Mouse (Mus musculus) mouse trophoblast stem cell (cell line): ENCODE data around the gene Fut8.

Experiments
- in situ Hi-C, 2 experiments: fragments of 300-500 bp; cut with MseI, MboI; formaldehyde crosslinking; loops; 2 replicates in 1 of 2; 3 replicates in 1 of 2; pipeline ENCODE4 v1.15.1; 2025

Gene Fut8

GRCm38 (mm10) chr12:77237950-77238530 is at the start of gene Fut8:
Fut8 (plus strand) TSS chr12:77238125.
- in situ Hi-C loops, result loop anchor here in 1 of 2 experiments (10.0 kb wide), 1 partner anchor 193 kb away; no protein-coding TSS in a partner anchor

GRCm38 (mm10) chr12:77189161-77189560 is 48.8 kb upstream of the Fut8 start:
- in situ Hi-C loops, result no loop called here

- in situ Hi-C loops, result no loop called here
These were observed 47.9 kb upstream of the Fut8 start for GRCm38 (mm10) chr12:77189933-77190446.

GRCm38 (mm10) chr12:77191478-77192271 is 46.2 kb upstream of the Fut8 start:
- in situ Hi-C loops, result no loop called here

GRCm38 (mm10) chr12:77192714-77193113 is 45.2 kb upstream of the Fut8 start:
- in situ Hi-C loops, result no loop called here

- in situ Hi-C loops, result no loop called here
These were observed 44.7 kb upstream of the Fut8 start for GRCm38 (mm10) chr12:77193225-77193716.

- in situ Hi-C loops, result no loop called here
These were observed 42.9 kb upstream of the Fut8 start for GRCm38 (mm10) chr12:77195044-77195443.

- in situ Hi-C loops, result no loop called here
These were observed 41.3 kb upstream of the Fut8 start for GRCm38 (mm10) chr12:77196529-77197095.

- in situ Hi-C loops, result no loop called here
These were observed 40.8 kb upstream of the Fut8 start for GRCm38 (mm10) chr12:77197121-77197599.

- in situ Hi-C loops, result no loop called here
These were observed 39.7 kb upstream of the Fut8 start for GRCm38 (mm10) chr12:77198253-77198652.

- in situ Hi-C loops, result no loop called here
These were observed 36.3 kb upstream of the Fut8 start for GRCm38 (mm10) chr12:77201461-77202143.

GRCm38 (mm10) chr12:77203136-77203535 is 34.8 kb upstream of the Fut8 start:
- in situ Hi-C loops, result no loop called here

- in situ Hi-C loops, result no loop called here
These were observed 31.1 kb upstream of the Fut8 start for GRCm38 (mm10) chr12:77206852-77207251.

GRCm38 (mm10) chr12:77208056-77208455 is 29.9 kb upstream of the Fut8 start:
- in situ Hi-C loops, result no loop called here

GRCm38 (mm10) chr12:77208576-77209180 is 29.2 kb upstream of the Fut8 start:
- in situ Hi-C loops, result no loop called here

- in situ Hi-C loops, result no loop called here
These were observed 26.2 kb upstream of the Fut8 start for GRCm38 (mm10) chr12:77211695-77212208.

- in situ Hi-C loops, result no loop called here
These were observed 23.9 kb upstream of the Fut8 start for GRCm38 (mm10) chr12:77213896-77214564.

GRCm38 (mm10) chr12:77214565-77214909 is 23.4 kb upstream of the Fut8 start:
- in situ Hi-C loops, result no loop called here

- in situ Hi-C loops, result no loop called here
These were observed 21.3 kb upstream of the Fut8 start for GRCm38 (mm10) chr12:77216511-77217192.

GRCm38 (mm10) chr12:77220616-77221015 is 17.3 kb upstream of the Fut8 start:
- in situ Hi-C loops, result no loop called here
